Mouse (Mus musculus): ENCODE measurements around the gene Agxt.

Agxt gene

DNA sequence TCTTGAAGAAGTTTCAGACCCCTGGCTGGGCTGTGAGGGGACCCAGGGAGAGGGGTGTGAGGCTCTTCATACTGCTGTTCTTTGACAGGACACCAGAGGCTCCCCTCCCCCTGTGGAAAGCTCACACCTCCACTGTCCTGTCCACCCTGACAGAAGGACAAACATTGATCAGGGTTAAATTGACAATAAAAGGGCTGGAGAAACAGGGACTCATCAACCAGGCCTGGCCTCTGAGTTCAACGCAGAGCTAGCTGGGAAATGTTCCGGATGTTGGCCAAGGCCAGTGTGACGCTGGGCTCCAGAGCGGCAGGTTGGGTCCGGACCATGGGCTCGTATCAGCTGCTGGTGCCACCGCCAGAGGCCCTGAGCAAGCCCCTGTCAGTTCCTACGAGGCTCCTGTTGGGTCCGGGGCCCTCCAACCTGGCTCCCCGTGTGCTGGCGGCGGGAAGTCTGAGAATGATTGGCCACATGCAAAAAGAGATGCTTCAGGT is at the start of gene Agxt:
Agxt (plus strand) TSS at position 205 of the 491 bp plus-strand sequence.
- no peak for DNase-seq

DNA sequence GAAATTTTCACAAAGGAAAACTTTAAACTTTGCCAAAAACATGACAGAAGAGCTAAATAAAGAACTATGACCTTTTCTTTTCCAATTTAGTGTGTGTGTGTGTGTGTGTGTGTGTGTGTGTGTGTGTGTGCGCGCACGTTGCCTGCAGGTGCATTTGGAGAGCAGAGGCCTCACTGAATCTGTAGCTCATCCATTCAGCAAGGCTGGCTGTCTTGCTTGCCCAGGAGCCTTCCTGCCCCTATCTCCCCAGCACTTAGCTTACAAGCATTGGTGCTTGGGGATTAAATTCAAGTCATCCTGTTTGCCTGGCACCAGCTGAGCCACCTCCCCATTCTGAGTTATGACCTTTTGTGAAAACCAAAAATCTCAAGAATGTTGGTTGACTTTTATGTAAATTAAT is 42.5 kb upstream of the Agxt start:
- DNase-seq, result no peak

DNA sequence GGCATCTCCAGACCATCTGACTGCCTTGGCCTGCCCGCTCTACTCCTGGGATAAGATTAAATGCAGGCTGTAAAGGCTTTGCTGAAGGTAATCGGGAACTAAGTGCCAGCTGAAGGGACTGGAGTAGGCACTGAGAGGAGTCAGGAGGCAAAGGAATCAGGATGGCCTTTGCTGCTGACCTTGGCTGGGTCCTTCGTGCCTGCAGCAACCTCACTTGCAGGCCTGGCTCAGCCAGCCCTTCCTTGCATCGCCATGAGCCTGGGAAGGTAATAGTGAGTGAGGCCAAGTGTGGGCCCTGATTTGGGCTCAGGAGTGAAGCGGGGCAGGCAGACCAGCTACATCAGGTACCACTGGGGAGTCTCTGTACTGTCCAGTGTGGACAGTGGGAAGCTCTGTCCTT is 36.1 kb upstream of the Agxt start:
- no peak for DNase-seq

DNA sequence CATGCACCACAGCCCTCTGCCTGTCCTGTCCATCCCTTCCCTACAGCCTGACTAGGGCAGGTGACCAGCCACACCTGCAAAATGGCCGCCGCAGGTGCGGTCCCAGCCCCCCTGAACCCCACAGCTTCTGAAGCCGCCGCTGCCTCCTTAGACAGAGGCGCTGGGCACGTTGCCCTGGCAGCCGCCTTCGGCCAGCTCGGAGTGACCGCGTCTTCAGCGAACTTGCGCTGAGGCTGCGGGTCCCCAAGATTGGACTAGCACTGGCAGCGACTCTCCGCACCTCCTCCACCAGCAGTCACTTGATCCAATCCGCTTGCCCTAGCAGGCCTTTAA is 34.8 kb upstream of the Agxt start:
- peak in 1 of 2 experiments; percentile 34 for DNase-seq

DNA sequence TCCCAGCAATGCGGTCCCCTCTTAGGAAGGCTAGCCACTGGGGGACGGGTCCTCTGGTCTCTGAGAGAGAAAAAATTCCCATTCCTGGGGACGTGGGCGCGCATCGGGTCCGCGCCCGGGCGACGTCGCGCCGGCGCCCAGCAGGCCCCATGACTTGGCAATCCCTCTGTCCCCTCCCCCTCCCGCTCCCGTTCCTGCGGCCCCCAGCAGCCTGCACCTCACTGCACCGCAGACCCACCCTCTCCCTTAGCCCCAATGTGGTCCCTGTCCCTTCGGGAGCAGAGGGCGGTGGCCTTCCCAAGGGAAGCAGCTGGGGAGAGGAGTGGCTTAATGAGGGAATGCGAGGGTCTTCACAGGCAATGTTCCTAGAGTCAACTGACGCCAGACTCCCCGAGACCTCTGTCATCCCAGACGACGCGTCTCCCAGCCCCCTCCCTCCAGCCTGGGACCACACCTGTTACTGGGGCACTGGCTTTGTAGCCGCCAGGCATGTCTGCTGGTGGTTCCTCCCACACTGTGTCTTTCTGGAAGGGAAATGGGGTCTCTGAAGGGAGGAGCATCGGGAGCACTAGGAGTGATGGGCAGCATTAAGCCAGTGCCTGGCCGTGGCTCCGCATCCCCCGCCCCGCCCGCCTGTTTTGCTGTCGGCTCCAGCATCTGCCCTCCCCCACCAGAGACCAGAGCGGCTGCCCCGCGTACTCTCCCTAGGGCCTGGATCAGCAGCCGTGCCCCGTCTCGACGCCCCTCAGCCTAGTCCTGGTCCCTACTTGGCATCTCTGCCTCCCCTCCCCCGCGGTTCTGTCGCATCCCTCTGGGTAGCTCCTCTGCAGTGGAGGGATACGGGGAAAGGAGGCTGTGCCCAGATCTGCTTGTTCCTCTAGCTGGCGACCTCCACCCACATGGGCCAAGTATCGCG is 34.2 kb upstream of the Agxt start:
- DNase-seq, result no peak

DNA sequence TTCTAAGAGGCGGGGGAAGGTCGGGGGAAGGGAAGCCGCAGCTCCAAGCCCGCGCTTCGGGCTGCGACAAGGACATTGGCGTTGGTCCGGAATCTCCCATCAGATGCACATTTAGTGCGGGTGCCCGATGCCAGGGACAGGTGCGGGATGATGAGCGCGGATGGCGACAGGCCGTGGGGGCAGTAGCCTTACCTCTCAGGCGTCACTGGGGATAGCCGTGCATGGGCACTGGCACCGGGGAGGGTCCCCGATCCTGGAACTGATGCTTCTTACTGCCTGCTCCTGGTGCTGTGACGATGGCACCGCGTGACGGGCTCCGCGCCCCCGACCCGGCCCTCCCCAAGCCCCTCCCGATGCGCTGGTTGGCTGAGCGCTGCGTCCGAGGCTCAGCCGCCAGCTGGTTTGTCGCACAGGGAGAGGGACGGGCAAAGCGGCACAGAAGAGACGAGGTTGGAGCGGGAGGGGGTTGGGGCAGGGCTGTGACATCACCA is 33.4 kb upstream of the Agxt start, which contains the start of gene Kif1a:
Kif1a (minus strand) TSS at position 381 of the 491 bp plus-strand sequence.
- peak; percentile 14 to 36 for DNase-seq

DNA sequence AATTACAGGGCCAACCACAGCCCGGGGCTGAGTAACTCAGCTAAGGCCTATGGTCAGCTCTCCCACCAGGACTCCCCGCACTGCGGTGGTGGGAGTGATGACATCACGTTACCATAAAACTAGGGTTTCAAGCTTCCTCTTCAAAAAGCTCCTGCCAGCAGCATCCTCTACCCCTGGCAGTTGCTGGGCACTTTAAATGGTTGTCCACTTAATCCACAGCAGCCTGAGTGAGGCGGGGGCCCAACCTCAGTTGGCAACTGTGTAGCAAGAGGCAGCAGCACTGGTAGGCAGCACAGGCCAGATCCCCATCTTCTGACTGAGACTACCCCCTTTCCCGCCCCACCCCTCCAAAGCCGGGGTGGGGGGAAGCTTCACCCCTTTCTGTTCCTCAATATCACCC is 32.3 kb upstream of the Agxt start:
- DNase-seq, result no peak

DNA sequence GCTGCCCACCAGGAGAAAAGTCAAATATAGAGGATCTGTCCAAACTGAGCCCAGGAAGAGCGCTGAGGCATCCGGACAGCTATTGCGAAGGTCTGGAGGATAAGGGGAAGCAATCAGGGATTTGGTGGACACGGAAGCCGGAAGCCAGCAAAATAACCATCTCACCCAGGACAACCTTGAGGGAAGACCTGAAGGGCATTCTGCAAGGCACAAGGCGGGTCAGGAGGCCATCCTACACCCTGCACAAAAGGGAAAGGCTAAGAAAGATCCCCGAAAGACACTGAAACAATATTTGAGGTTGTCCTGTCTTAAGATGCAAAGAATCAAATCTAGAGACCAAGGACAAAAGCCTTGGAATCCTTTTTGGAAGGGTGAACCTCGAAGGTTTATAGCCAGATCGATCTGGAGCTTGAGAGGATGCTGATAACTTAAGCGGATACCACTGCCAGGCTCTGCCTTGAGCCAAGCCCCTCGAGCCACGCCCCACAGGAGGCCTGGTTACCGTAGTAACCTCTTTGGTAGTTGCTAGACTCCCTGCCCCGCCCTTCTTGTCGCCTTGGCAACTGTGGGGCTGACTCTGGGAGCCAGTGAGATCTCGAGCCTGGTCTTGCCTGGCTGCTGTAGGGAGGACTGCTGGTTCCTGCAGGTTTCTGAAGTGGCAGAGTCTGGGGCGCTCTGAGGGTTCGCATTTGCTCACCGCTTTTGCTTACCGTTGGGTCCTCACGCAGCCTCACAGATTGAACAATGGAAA is 20.2 kb upstream of the Agxt start:
- DNase-seq, result peak; percentile 61 to 75

DNA sequence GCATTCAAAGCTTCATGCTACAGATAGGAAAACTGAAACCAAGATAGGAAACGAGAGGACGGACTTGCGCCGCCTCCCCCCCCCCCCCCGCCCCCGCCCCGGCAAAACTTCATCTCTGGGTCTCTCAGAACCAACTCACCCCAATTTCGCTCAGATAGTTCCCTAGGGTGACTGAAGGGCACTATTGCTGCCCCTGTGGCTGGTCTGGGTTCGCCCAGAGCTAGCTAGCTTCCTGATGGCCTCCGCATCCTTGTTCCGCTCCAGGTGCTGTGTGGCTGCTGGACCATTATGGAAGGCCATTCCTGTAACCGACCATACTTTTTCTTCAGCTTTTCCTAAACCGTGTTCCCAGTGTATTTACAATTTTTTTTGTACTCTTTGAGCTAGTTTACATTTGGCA is 19.6 kb upstream of the Agxt start:
- no peak for DNase-seq

DNA sequence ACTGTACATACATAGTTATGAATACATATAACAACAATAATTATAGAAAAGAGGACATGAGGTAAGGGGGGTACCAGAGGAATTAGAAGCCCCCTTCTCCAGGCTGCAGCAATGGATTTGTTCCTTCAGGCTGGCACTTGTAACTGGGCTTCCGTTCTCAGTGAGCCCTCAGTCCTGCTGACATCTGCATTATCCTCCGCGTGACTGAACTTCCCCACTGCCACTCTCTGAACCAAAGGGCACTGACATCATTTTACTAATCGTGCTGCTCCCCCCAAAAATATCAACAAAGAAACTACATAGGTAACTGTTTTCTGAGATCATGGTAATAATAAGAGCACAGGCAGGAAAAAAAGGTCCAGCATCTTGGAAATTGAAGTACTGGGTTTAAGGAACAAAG is 16.2 kb upstream of the Agxt start:
- DNase-seq, result no peak

DNA sequence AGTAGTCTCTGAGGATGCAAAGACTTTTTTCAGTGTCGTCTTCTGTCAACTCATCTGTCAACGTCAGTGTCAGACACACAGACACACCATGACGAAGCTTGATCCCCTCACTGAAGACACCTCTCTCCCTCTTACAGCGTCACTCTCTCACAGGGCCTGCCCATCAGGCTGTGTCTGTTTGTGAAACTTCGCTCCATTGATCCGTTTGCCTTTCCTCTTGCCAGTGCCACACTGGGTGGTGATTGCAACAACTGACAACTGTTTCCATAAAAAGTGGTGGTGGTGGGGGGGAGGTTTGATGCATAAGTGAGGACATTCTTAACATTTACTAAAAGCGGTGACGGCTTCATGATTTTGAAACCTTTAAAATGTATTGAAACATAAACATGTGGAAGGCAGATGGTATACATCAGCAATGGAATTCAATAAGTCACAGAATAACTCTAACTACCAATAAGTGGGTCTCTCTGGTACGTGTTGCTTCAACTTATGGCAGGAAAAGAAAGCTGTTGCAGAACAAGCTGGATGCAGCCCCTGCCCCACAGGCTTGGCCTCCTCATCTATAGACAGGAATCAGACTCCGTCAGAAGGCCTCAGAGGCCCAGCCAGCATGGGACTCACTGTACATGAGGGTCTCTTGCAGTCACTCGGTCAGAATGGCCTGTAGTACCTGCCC is 11.7 kb upstream of the Agxt start:
- DNase-seq, result no peak

DNA sequence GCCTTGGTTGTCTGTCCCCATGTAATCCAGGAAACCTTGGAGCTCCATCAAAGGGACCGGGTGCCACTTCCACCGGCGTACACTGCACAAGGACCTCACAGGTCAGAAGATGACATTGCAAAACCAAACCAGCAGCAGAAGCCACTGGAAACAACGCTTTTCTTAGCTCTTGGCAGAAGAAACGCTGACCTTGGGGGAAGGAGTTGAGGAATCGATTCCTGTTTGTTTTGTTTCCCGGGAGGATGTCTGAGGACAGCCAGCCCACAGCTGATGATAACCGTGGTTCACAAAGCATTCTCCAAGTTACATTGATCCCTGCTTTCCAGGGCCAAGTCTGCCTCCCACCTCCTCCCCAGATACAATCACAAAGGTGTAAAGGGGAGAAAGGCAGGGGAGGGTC is 11.0 kb upstream of the Agxt start:
- DNase-seq, result no peak

DNA sequence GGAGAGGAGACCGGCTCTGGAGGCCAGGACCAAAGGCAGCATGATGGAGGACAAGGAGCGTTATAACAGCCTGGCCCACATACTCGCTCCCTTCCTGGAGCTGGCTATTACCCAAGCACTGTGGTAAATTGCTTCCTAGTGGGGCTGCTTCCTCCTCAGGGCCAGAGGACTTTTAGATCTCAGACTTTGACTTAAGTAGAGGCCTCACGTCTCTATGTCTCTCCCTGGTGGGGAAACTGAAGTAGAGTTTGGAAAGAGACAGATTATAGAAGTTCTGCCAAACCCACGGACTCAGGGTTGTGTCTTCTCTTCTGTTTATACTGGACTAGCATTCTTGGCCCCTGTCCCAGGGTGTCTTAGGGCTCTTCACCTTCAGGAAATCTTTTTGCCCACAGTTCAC is 9.8 kb upstream of the Agxt start:
- no peak for DNase-seq

DNA sequence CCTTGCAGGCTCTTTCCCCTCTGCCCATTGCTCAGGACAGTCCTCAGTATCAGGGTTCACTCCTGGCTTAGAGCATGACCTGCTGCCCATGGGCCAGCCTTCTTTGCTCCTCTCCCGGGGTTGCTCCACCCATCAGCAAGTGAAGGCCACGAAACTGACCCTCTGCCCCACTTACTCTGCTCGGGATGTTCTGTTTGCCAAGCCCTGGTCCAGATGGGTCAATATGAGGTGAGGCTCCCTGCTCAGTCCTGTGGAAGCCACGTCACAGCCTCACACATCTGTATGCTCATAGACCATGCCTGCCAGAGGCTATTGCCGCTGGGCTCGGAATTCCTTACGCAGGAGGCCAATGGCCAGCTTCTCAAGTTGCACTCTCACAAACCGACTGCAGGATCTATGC is 6.8 kb upstream of the Agxt start:
- no peak for DNase-seq

DNA sequence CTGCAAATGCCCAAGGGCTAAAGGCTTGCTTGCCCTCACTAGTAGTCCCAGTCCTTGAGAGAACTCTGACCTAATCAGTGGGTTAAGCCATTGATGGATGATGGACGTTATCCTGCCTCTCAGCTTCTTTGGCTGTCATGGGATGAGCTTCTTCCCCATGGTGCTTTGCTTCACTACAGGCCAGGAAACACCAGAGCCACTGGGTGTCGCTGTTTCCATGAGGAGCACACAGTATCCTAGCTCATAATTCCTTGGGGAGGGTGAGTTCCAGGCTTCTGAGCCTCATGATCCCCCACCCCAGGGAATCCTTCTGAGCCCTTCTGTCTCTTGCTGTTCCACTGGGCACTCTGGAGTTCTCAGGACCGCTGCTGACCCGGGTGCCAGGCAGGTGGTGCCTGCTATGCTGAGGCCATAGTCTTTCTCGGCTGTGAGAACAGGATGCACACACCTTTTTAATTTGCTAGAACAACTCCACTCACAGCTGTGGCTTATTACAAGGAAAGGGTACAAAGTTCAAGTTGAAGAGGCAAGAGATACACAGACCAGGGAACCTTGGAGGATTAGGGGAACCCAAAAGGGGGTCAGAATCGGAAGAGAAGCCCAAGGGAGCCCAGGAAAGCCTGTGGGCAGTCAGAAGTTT is 6.2 kb upstream of the Agxt start:
- peak; percentile 50 to 67 for DNase-seq

DNA sequence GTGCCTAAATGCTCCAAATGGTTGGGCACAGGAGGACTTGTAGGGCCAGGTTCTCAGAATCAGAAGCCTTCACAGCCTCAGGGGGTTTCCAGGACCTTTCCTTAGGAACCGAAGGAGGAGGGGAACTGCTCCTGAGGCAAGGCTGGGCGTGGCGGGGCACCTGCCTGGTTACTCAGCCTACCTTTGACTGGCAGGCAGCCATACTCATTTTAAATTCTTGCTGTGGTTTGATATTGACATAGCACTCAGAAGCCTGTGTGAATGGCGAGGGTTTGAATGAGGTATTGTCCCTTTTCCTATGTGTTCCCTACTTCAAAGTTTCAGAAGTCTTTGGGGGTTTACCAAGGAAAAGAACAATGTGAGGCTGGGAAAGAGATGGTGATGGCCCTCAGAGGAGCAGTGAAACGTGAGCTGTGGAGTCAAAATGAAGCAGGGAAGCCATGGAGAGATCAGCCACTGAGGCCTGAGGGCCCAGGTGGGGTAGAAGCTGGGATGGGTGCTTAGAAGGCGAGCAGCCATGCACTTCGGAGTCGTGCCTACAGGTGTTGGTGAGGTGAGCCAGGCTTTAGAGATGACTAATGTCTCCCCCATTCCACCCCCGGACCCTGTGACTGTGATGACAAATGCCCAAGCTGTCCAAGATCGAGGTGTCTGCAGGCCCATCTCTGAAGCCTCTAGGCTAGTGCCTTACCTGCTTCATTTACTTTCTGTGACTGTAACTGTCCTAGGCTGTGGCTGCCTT is 4.6 kb upstream of the Agxt start:
- DNase-seq, result peak; percentile 51 to 66

DNA sequence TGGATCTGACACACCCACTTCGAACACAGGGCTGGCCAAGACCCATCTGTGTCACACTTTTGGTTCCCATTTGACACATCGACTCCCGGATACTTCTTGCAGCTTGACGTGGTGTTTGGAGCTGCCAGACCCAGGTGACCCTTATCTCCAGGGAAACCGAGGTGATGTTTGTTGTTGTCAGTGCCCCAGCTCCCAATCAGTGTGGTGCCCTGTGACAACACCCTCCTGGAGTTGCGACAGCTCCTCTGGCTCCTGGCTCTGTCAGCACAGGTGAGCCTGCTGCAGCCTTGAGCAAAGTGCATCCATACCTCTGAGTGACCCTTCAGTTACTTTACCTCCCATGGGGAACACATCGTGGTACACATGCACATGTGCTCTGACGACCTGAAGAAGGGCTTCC is 2.4 kb upstream of the Agxt start:
- DNase-seq, result peak in 1 of 2 experiments; percentile 58

DNA sequence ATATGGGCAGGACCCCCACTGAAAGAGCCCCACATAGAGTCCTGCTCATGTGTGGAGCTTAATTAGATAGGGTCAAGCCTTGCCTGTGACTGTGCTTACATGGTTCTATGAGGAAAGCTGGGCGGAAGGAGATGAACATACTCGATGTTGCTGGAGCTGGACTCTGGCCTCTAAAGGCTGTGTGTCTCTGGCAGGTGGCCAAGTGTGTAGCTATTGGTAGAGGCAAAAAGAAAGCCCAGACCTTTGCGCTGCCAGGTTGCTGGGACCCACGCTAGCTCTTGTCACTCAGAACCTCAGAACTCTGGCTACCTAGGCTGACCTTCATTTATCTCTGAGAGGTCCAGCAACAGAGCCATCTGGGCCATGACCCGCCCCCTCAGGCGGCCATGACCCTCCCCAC is 3.5 kb downstream of the Agxt start:
- no peak for DNase-seq

DNA sequence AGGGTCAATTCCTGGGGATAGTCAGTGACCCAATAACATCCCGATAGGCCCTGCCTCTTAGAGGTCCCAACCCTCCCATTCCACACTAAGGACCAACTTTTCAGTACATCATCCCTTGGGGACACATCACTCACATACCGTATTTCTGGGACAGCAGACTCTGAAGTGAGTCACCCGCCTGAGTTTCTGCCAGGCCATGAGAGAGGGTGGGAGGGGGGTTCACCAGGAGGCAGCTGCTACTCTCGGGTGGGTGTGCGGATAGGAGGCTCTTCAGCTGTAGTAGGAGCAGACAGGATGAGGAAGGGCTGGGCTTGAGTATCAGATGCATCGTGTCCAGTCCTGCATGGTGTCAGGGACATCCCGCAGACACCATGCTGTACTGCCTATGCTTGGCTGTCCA is 4.7 kb downstream of the Agxt start:
- peak in 1 of 2 experiments; percentile 16 for DNase-seq

DNA sequence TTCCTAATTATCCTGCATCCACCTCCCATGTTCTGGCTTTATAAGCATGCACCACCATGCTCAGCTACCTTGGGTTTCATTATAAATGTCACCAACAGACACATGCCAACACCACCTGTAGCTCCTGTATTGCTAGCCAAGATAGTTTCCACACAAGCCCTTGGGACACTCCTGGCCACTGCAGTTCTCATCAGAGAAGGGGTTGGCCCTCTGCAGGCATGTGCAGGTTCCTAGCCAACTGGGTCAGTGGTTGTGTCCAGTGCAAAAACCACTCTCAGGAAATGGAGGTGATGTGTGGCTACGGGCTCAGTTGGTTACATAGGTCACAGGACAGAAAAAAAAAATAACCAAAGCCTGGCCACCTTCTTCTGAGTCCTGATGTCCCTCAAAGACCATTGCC is 7.8 kb downstream of the Agxt start:
- DNase-seq, result no peak

DNA sequence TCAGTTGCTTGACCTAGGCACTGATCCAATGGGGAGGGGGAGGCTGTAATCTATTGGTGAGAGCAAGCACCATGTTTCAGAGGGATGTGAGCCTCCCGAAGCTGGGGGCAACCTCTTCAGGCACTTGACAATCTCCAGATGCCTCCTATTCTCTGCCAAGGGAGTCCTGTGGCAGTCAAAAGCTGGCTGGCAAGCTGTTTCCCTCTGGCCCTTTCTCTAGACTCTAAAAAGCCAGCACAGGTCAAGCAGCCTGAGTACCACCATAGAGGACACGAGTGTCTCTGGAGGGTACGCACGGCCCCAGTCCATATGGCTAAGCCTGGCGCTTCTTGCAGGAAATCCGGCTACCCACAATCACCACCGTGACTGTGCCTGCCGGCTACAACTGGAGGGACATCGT is 9.1 kb downstream of the Agxt start:
- no peak for DNase-seq
